Mouse (Mus musculus) liver, adult 2 months (tissue): ENCODE measurements around the gene Stra8.

Source experiments
- CTCF ChIP-seq: fragments of 200-500 bp; IDR thresholded peaks from 2 replicates; pipeline ENCODE4 v1.5.1; 2011; ENCODE audit warnings: low read depth, low read length, control low read depth
- POLR2A ChIP-seq: fragments of 200-500 bp; IDR thresholded peaks from 2 replicates; pipeline ENCODE4 v1.6.1; 2011; ENCODE audit warnings: low read length, control low read depth; ENCODE audit not compliant: insufficient read depth; ENCODE audit errors: extremely low read depth

DNA sequence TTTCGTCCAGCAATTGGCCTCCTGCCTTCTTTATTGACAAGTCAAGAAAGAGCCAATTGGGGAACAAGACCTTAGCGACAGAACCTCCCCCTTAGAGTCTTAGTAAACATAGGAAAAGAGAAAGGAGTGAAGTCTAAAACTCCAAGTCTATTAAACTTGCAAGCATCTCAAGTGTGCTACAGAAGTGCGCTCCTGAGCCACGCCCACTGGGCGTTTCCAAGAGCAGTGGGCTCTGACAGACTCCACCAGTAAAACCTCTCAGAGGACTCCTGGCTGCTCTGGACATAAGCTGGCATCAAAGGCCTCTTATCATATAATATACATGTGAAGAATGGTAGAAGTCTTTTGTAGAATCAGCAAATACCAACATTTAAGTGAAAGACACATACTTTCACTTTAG is 16.5 kb upstream of the Stra8 start:
- TF ChIP-seq CTCF (no peak), POLR2A (no peak)
